Mouse (Mus musculus): ENCODE data around the gene Kirrel.

The Kirrel gene

GRCm38 (mm10) chr3:87079301-87079700 lies 95.2 kb downstream of the Kirrel start:
- DNase-seq (ENCODE audit: low read depth): no peak

DNA sequence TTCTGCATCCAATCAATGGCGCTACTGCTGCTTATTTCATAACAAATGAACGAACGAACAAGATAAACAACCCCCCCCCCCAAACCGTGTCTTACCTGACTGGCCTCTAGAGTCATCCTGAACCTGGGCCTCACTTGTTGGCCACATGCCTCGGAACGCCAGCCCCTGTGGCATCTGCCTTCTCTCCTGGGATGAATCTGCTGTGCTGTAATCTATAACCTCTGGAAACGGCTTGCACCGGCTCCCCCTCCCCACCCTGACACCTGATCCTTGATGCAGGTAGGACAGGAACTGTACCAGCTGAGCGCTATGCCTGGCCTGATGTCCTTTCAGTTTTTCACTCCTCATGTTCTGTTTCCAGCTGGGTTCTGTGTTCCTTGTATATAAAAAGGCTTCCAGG lies 96.9 kb downstream of the Kirrel start:
- no peak for DNase-seq (ENCODE audit: low read depth)

DNA sequence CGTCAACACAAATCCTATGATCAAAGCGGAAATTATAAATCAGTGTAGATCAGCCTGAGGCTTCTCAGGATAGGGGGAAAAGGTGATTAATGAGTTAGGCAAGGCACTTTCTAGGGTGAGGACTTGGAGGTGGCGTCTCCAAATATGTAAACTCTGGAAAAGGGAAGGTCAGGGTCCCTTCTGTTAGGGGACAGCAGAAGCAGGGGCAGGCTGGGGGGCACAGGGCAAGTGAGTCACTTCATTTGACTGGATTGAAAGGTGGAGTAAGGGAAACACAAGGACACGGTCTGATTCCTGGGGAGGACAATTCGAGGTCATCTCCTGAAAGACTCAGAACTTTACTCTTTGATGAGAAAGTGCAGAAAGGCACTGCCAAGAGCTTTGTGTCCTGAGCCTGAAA lies 97.6 kb downstream of the Kirrel start:
- DNase-seq (ENCODE audit: low read depth): no peak

DNA sequence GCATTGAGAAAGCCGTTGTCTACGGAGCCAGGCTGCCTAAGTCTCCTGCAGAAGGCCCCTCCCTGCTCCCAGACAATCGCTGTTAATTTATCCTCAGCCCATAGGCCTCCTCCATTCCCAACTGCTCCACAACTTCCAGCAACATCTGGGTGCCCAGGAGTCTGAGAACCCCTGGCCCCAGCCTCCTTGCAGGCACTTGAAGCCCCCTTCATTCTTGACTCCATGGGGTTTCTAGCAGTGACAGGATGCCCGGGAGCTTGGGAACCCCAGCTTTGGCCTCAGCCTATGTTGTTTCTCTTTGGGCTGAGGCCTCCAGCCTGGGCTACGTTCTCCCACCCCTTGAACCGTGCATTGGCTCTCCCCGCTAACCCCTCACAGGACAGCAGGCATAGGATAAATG lies 98.4 kb downstream of the Kirrel start:
- no peak for DNase-seq (ENCODE audit: low read depth)

- no peak for DNase-seq (ENCODE audit: low read depth)
These were observed 101.7 kb downstream of the Kirrel start for GRCm38 (mm10) chr3:87072612-87073515.

DNA sequence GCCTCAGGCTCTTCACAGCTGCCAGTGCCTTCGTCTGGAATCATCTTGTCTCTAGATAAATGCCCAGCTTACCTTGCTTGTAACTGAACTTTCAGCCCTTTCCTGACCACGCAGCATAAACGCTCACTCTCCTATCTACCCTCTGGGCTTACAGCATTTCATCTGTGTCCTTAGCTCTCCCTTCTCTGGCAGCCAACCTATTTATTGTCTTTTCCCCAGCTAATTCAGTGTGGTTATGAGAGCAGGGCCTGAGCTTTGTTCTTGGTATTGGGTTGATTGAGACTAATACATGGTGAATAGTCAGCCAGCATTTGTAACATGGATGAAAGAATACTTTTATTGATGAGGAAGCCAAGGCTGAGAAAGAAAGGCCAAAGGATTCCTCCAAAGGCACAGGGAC lies 102.4 kb downstream of the Kirrel start:
- DNase-seq (ENCODE audit: low read depth): no peak

- DNase-seq (ENCODE audit: low read depth): no peak
These were observed 107.1 kb downstream of the Kirrel start for GRCm38 (mm10) chr3:87067396-87067975.

DNA sequence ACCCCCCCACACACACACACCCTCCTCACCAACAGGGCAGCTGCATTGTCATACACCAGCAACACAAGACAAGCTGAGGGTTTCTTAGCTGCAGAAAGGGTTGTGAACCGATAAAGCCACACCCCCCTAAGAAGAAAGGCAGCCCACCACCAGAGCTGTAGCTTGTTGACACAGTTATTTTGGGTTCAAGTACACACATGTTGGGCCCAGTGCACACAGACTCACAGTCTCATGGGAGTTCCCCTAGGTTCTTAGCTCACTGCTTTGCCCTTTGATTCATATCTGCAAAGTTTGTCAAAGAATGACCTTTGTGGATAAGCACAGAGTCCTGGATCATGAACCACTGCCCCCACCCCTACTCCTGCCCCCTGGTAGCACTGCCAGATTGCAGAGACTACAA lies 120.6 kb downstream of the Kirrel start:
- no peak for DNase-seq (ENCODE audit: low read depth)

GRCm38 (mm10) chr3:87047801-87048200 lies 126.7 kb downstream of the Kirrel start:
- no peak for DNase-seq (ENCODE audit: low read depth)

DNA sequence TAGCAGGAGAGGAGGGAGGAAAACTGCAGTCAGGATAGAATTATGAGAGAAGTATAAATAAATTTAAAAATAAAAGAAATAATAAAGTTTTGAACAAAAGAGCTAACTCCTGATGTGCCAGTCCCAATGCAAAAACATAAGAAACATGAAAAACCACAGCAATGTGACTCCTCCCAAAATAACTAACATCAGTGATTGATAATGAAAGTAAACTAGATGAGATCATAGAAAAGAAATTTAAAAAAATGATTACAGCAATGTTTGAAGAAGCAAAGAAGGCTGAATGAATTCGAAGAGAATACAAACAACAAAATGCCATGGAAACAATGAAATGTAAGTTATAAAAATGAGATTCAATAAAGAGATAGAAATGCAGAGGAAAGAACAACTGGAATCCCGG lies 132.8 kb downstream of the Kirrel start:
- DNase-seq (ENCODE audit: low read depth): no peak

- no peak for DNase-seq (ENCODE audit: low read depth)
These were observed 136.0 kb downstream of the Kirrel start for GRCm38 (mm10) chr3:87038500-87038899.

DNA sequence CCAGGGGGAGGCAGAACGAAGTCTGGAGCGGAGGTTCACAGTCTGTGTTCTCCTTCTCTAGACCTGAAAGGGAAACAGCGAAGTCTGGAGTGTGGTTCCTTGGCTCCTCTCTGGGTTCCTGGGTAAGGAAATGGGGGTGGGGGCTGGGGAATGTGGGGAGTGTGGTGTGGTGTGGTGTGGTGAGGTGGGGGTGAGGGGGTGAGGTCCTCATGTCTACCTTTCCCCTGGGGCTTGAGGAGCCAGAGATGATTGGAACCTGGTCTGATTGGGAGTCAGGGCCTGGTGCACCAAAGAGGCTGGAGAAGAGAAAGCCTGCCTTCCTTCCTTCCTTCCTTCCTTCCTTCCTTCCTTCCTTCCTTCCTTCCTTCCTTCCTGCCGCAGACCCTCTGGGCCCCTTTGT lies 140.5 kb downstream of the Kirrel start:
- DNase-seq (ENCODE audit: low read depth): no peak

DNA sequence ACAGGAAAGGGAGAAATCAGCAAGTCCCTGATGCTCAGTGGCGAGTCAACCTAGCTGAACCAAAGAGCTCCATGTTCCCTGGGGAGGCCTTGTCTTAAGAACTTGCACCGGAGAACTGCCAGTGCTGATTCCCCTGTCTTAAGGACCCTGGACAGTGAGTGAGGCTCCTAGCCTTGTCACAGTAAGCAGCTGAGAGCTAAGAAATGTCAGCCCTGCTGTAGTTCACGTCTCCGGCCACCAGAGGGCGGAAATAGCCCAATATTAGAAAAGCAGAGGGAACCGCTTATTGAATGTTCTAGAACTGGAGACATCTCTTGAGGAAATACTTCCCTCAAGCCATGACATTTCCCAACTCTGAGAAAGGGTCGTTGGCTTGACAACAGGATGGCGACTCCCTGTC lies 141.2 kb downstream of the Kirrel start:
- peak; percentile 73 for DNase-seq (ENCODE audit: low read depth)

GRCm38 (mm10) chr3:87030855-87031254 lies 143.7 kb downstream of the Kirrel start:
- DNase-seq (ENCODE audit: low read depth): peak; percentile 67

All from naive thymus-derived CD4-positive, alpha-beta T cell, adult 2 months (primary cell).